Mouse (Mus musculus) erythroblast, embryonic 14.5 days (primary cell): Measurements from ENCODE around the gene Mgst3.

ENCODE experiments used
- GATA1 ChIP-seq: IDR thresholded peaks from 2 replicates; pipeline ENCODE4 v1.6.1; 2012; ENCODE audit warnings: low read length, inconsistent platforms, mixed read lengths
- TAL1 ChIP-seq: IDR thresholded peaks from 3 replicates; pipeline ENCODE4 v1.6.1; 2012; ENCODE audit warnings: low read length, inconsistent platforms, mixed read lengths

DNA sequence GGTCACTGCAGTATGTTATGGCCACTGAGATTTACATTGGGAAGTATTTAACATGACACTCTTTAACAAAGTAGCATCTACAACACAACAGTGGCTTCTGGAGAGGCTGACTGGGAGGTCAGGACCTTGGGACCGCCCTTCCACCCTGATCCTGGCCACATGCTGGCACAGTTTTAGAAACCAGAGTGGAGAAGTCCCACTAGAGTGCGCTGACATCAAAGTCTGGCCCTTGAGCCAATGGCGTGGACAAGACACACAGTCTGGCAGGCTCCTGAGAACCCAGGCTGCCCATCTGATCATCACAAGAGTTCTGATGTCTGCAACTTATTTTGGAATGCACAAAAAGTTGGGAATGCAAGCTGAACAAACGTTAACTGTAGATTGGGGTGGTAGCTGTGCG, 13.9 kb downstream of the Mgst3 start:
- TF ChIP-seq GATA1 (no peak), TAL1 (no peak)
